Mouse (Mus musculus): ENCODE data around the gene Eva1c. TPM values are rescaled to one million over a fixed set of nuclear protein-coding genes. Genes with fewer than 3 reads are reported as not detected.

Eva1c gene
- polyA plus RNA-seq, 1 experiment: not detected

- no peak for TF ChIP-seq GATA1 (IDR thresholded peaks at IDR 0.05; ENCODE audit: low read length)
Measured at GRCm38 (mm10) chr16:90812086-90812485, 14.4 kb upstream of the Eva1c start.

DNA sequence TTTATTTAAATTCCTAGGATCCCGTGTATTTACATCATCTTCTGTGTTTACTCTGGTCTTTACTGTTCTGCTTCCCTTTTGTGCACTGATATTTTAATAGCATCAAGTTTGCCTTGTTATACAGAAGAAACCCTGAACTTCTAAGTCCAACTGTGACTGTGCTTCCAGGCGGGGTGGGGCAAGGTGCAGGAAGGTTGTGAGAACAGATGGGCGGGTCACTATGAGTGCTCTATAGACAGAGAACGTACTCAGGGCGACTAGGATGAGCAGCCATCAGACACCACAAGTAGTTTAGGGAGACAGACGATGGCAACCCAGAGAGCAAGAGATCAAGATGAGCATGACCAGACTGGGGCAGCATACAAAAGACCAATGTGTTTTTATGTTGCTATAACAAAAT, 6.2 kb upstream of the Eva1c start:
- no peak for TF ChIP-seq GATA1 (IDR thresholded peaks at IDR 0.05; ENCODE audit: low read length)

- TF ChIP-seq GATA1 (IDR thresholded peaks at IDR 0.05; ENCODE audit: low read length): no peak
Measured at GRCm38 (mm10) chr16:90821046-90821697, 5.3 kb upstream of the Eva1c start.

GRCm38 (mm10) chr16:90822284-90822935, 4.1 kb upstream of the Eva1c start:
- no peak for TF ChIP-seq GATA1 (IDR thresholded peaks at IDR 0.05; ENCODE audit: low read length)

GRCm38 (mm10) chr16:90822981-90823380, 3.5 kb upstream of the Eva1c start:
- TF ChIP-seq GATA1 (IDR thresholded peaks at IDR 0.05; ENCODE audit: low read length): no peak

GRCm38 (mm10) chr16:90826041-90826440, 478 bp upstream of the Eva1c start:
- no peak for TF ChIP-seq GATA1 (IDR thresholded peaks at IDR 0.05; ENCODE audit: low read length)

- no peak for TF ChIP-seq GATA1 (IDR thresholded peaks at IDR 0.05; ENCODE audit: low read length)
Measured at GRCm38 (mm10) chr16:90827498-90827897, 979 bp downstream of the Eva1c start.

- TF ChIP-seq GATA1 (IDR thresholded peaks at IDR 0.05; ENCODE audit: low read length): no peak
Measured at GRCm38 (mm10) chr16:90829136-90829535, 2.6 kb downstream of the Eva1c start.

- no peak for TF ChIP-seq GATA1 (IDR thresholded peaks at IDR 0.05; ENCODE audit: low read length)
Measured at GRCm38 (mm10) chr16:90829894-90830685, 3.6 kb downstream of the Eva1c start.

GRCm38 (mm10) chr16:90830686-90831439, 4.3 kb downstream of the Eva1c start:
- TF ChIP-seq GATA1 (IDR thresholded peaks at IDR 0.05; ENCODE audit: low read length): no peak

DNA sequence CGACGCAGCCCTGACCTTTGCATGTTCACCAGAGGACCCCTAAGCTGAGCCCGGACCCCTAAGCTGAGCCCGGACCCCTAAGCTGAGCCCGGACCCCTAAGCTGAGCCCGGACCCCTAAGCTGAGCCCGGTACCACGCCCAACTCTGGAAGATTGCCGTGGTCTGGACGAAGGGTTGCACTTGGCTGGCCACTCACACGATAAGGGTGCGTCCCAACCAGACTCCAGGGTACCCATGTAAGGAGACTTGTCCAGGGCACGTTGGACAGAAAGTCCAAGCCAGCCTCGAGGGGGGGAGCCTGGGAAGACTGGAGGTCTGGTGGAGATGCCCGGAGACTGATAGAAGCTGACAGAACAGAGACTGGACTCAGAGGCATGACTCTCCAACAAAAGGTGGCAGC, 5.2 kb downstream of the Eva1c start:
- no peak for TF ChIP-seq GATA1 (IDR thresholded peaks at IDR 0.05; ENCODE audit: low read length)

DNA sequence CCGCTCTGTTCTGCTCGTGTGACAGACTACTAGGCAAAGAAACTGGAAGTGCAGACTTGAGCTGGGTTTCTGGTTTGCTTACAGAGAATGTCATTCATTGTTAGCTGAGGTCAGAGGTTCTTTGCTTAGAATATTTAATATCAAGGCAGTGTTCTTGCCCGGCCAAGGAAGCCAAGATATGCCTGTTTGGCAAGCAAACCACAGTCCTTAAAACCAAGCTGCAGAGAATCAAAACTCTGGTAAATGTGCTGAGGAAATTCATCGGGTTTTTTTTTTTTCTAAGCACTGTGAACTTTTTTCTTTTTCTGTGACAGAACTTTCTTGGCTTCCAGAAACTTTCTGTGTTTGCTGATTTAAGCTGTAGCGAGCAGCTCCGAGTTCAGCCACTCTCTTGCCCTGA, 6.0 kb downstream of the Eva1c start:
- TF ChIP-seq GATA1 (IDR thresholded peaks at IDR 0.05; ENCODE audit: low read length): no peak

GRCm38 (mm10) chr16:90833041-90833791, 6.7 kb downstream of the Eva1c start:
- TF ChIP-seq GATA1 (IDR thresholded peaks at IDR 0.05; ENCODE audit: low read length): no peak

DNA sequence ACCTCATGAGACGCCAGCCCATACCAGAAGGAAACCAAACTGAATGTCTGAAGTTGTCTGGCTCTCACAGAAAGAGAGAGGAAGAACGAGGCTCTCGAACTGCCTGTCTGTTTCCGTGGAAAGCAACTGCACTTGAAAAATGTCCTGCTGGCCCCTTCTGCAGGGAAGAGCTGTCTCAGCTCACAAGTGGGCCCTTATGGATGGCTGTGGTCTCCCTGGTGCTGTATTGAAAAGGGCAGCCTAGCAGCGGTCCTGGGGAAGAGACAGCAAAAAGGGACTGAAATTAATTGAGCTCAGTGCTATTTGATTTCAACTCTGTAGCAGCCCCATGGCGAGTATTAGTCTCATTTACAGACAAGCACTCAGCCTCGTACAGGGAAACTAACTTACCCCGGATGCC, 10.9 kb downstream of the Eva1c start:
- no peak for TF ChIP-seq GATA1 (IDR thresholded peaks at IDR 0.05; ENCODE audit: low read length)

- no peak for TF ChIP-seq GATA1 (IDR thresholded peaks at IDR 0.05; ENCODE audit: low read length)
Measured at GRCm38 (mm10) chr16:90842164-90842563, 15.6 kb downstream of the Eva1c start.
